Mouse (Mus musculus) kidney, postnatal 25 days (tissue): ENCODE measurements around the gene Gstp2.
"Not testable (repeated sequence)": the region's sequence is repeated elsewhere in the genome, so short reads cannot be mapped to it uniquely, and the experiment has no call there.

Experiments used
- DNase-seq, 2 experiments: peaks; one replicate each; pipeline ENCODE4 v3.0.0; 2021; ENCODE audit warnings: mixed read lengths in 2 of 2

Gstp2 gene

GRCm38 (mm10) chr19:4047859-4048258 is 2.0 kb upstream of the Gstp2 start:
- peak; percentile 81 to 96 for DNase-seq

- DNase-seq: peak in 1 of 2 experiments; percentile 30
These were observed 1.0 kb upstream of the Gstp2 start for GRCm38 (mm10) chr19:4046866-4047254.

GRCm38 (mm10) chr19:4044109-4044508 is 1.7 kb downstream of the Gstp2 start:
- not testable (repeated sequence) for DNase-seq

- DNase-seq: peak; percentile 32 to 68
These were observed 3.7 kb downstream of the Gstp2 start for GRCm38 (mm10) chr19:4042124-4042523.

- not testable (repeated sequence) for DNase-seq
These were observed 4.3 kb downstream of the Gstp2 start for GRCm38 (mm10) chr19:4041500-4041899.

- not testable (repeated sequence) for DNase-seq
These were observed 4.9 kb downstream of the Gstp2 start for GRCm38 (mm10) chr19:4040941-4041340.

- DNase-seq: peak; percentile 91 to 94
These were observed 8.0 kb downstream of the Gstp2 start, which contains the start of gene Gstp1 for GRCm38 (mm10) chr19:4037788-4038232. Gstp1 (minus strand) TSS chr19:4037985.

- not testable (repeated sequence) for DNase-seq
These were observed 8.6 kb downstream of the Gstp2 start for GRCm38 (mm10) chr19:4037154-4037787.

GRCm38 (mm10) chr19:4036327-4037045 is 9.3 kb downstream of the Gstp2 start:
- no peak for DNase-seq

- DNase-seq: no peak
These were observed 12.1 kb downstream of the Gstp2 start for GRCm38 (mm10) chr19:4033742-4034141.

GRCm38 (mm10) chr19:4033298-4033697 is 12.5 kb downstream of the Gstp2 start:
- peak; percentile 65 to 70 for DNase-seq

- DNase-seq: no peak
These were observed 13.2 kb downstream of the Gstp2 start for GRCm38 (mm10) chr19:4032668-4033067.

GRCm38 (mm10) chr19:4027576-4027975 is 18.2 kb downstream of the Gstp2 start:
- DNase-seq: no peak

- no peak for DNase-seq
These were observed 22.6 kb downstream of the Gstp2 start for GRCm38 (mm10) chr19:4023185-4023584.

GRCm38 (mm10) chr19:4018743-4019583 is 26.9 kb downstream of the Gstp2 start:
- peak; percentile 89 to 90 for DNase-seq

- no peak for DNase-seq
These were observed 27.8 kb downstream of the Gstp2 start for GRCm38 (mm10) chr19:4017921-4018587.

GRCm38 (mm10) chr19:4015635-4016034 is 30.2 kb downstream of the Gstp2 start:
- DNase-seq: no peak

GRCm38 (mm10) chr19:4014802-4015201 is 31.0 kb downstream of the Gstp2 start:
- no peak for DNase-seq

- DNase-seq: no peak
These were observed 32.8 kb downstream of the Gstp2 start for GRCm38 (mm10) chr19:4013066-4013465.

- peak; percentile 99 for DNase-seq
These were observed 33.3 kb downstream of the Gstp2 start, which contains the start of gene Ndufv1 for GRCm38 (mm10) chr19:4012432-4013022. Ndufv1 (minus strand) TSS chr19:4012806.

GRCm38 (mm10) chr19:4011086-4011485 is 34.7 kb downstream of the Gstp2 start:
- DNase-seq: no peak

- no peak for DNase-seq
These were observed 39.9 kb downstream of the Gstp2 start for GRCm38 (mm10) chr19:4005971-4006370.
